ENCODE assay signal across 8 mouse cellular contexts in genomic region chr13:78163087-78163958, GRCm38 (mm10). TPM values are rescaled to one million over a fixed set of nuclear protein-coding genes. Genes with fewer than 3 reads are reported as not detected.
DNase-seq lines count a peak whose midpoint lies in the region; ATAC-seq and TF ChIP-seq lines count a peak whose summit lies in the region.

No protein-coding gene starts in this region.

- intact Hi-C loops in gastrocnemius, adult 2 months (cut with DNase I) = no loop called here

- WGBS in hindbrain, embryonic 16.5 days = under 1% methylated on average over 84 of the region's 86 CpGs

- TF ChIP-seq CTCF in gastrocnemius, adult 2 months (IDR thresholded peaks at IDR 0.05) = peak; percentile 52

- DNase-seq in layer of hippocampus, adult 11-12 months (ENCODE audit: low spot score) = peak; percentile 83
- DNase-seq in layer of hippocampus, adult 9-10 months (ENCODE audit: low spot score) = no peak
- DNase-seq in cerebellum, postnatal 36 days = peak; percentile 67 to 71
- peak; percentile 83 for DNase-seq in gastrocnemius, adult 2 months
- DNase-seq in left cerebral cortex, adult 18-20 months (ENCODE audit: low spot score in 2 of 2) = peak; percentile 73 to 82
- DNase-seq in lung, postnatal 36 days = peak; percentile 77
- peak; percentile 81 to 82 for DNase-seq in right cerebral cortex, adult 2 months (ENCODE audit: low spot score in 2 of 2)

- peak overlapping the region; percentile 84 for H3K9ac ChIP-seq in hindbrain, embryonic 16.5 days (ENCODE audit: low read depth, low read length)

- H3K4me2 ChIP-seq in hindbrain, embryonic 16.5 days (ENCODE audit: low read length) = peak overlapping the region; percentile 94

- peaks cover 6% of the 10 kb centered on the region; the same call in 1 of the 2 replicates for H3K4me1 ChIP-seq in hindbrain, embryonic 16.5 days (ENCODE audit: control insufficient read depth, insufficient read depth, low read depth, low read length)

- H3K27me3 ChIP-seq in hindbrain, embryonic 16.5 days (replicated peaks; ENCODE audit: control insufficient read depth, insufficient read depth, low read length) = no peaks in the 10 kb centered on the region; the same call in none of the 2 replicates

- peak overlapping the region; percentile 90 for H3K27ac ChIP-seq in gastrocnemius, adult 2 months
- peak overlapping the region; percentile 91 for H3K27ac ChIP-seq in hindbrain, embryonic 16.5 days (ENCODE audit: low read depth, low read length)

- no peaks in the 10 kb centered on the region for H3K36me3 ChIP-seq in hindbrain, embryonic 16.5 days (ENCODE audit: control insufficient read depth, insufficient read depth, low read length)

- no peaks in the 10 kb centered on the region for H3K9me3 ChIP-seq in hindbrain, embryonic 16.5 days (ENCODE audit: control insufficient read depth, low read length)

- ATAC-seq in hindbrain, embryonic 16.5 days = peak; percentile 92

- peak overlapping the region; percentile 88 for H3K4me3 ChIP-seq in gastrocnemius, adult 2 months
- peak overlapping the region; percentile 76 for H3K4me3 ChIP-seq in hindbrain, embryonic 16.5 days (ENCODE audit: low read length)

RNA-seq across cellular contexts. Expression of gene Nr2f1, which starts 36.2 kb away (rescaled TPM):
- under 1 TPM; 0.41 to 0.56 TPM for total RNA-seq in gastrocnemius, adult 2 months (2021)
- 42.9 and 44.3 TPM in 2 replicates for polyA plus RNA-seq in hindbrain, embryonic 16.5 days (2015; fragmentation: Nextera tagmentation; extraction: Ambion mirVana)
- total RNA-seq in left cerebral cortex, adult 18-20 months (2021) = 100 to 1,000 TPM; 113 to 124 TPM

Comparison
In these comparisons a context has a peak if more than half of its experiments do, and no peak if none do; other contexts are left out.
1. RNA of gene Nr2f1, which starts 36.2 kb away (total RNA-seq): 113 to 124 TPM in left cerebral cortex, adult 18-20 months; 0.41 to 0.56 TPM in gastrocnemius, adult 2 months; every median in the first group is over 10 times any median in the second.